Mouse (Mus musculus) heart, postnatal 14 days (tissue): ENCODE measurements at regions not wholly inside any gene's neighbourhood (a gene's known extent, or its start where the extent isn't known, plus 50 kb on each side); places are given as distances from the start of the nearest gene placed in this dataset.

Experiments
- DNase-seq, 2 experiments: peaks; one replicate each; pipeline ENCODE4 v3.0.0; 2021 to 2022
- intact Hi-C: fragments of 180-260 bp; cut with DNase I; formaldehyde crosslinking; loops from one replicate; pipeline ENCODE4 v1.15.1; 2025

GRCm38 (mm10) chr3:99447361-99447760 is 207.2 kb downstream of the Tbx15 start:
- intact Hi-C loops, result no loop called here
- DNase-seq, result no peak

- DNase-seq, result no peak
- intact Hi-C loops, result no loop called here
Measured at GRCm38 (mm10) chr3:99447813-99448212, 207.6 kb downstream of the Tbx15 start.

DNA sequence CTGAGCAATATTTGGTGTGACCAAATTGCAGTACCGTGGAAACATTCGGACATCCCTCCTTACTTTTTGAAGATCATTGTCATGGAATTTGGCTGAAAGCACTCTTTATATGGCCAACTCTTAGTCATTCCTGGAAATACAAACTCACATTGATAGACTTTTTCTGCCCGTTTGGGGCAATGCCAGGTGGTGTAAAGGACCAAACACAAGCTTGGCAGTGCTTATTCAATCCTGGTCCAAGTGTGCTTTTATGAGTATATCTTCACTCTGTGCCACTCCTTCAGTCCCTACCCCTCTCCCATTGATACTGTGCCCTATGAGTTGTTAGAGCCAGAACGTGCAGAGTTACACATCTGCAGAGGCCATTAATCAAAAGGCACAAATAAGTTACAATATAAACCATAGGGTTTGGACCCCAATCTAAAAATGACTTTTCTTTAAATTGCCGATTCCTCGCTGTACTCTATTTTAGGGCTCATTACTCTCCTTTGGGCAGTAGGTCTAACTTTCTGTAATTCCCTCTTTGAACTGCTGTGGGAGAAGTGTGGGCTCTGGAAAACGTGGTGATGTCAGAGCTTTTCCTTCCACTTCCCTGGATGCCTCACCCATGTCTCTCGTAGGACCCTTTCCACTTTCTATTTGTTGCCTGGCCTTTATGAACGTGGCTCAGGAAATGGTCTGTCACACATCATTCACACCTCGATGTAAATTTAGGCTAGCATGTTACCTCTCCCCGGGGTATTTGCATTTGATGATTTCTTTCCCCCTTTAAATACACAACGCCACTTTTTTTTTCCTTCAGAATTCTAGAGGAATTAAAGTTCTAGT is 219.1 kb downstream of the Tbx15 start:
- intact Hi-C loops, result no loop called here
- no peak for DNase-seq

GRCm38 (mm10) chr3:99499980-99500379 is 259.8 kb downstream of the Tbx15 start:
- intact Hi-C loops, result no loop called here
- peak; percentile 2 to 3 for DNase-seq

DNA sequence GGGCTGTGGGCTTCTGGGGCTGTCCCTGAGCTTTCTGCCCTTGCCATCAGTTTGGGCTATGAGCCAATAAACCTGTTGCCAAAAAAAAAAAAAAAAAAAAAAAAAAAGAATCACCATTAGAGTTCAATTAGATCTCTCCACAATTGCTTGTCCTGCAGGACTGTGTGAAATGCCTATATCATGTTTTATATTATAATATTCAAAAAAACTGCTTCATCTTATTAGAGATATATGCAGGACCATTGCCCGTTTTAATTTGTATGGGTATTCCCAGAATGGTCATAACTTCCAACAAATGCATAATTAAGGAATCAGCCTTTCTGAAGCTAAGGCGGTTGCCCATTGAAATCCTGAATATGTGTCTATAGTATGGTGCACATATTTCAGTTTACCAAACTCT is 264.6 kb downstream of the Tbx15 start:
- intact Hi-C loops, result no loop called here
- no peak for DNase-seq

DNA sequence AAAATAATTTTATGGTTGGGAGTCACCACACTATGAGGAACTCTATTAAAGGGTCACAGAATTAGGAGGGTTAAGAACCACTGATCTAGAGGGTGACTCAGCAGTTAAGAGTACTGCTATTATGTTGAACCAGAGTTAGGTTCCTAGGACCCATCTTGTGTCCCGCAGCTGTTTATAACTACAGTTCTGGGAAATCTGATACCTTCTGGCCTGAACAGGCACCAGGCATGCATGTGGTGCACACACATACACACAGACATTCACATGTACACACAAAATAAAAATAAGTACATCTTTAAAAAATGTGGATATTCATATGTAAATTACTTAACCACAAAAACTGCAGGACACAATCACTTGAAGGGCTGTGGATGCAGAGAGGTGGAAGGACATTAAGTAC is 272.1 kb downstream of the Tbx15 start:
- DNase-seq, result no peak
- intact Hi-C loops, result no loop called here

DNA sequence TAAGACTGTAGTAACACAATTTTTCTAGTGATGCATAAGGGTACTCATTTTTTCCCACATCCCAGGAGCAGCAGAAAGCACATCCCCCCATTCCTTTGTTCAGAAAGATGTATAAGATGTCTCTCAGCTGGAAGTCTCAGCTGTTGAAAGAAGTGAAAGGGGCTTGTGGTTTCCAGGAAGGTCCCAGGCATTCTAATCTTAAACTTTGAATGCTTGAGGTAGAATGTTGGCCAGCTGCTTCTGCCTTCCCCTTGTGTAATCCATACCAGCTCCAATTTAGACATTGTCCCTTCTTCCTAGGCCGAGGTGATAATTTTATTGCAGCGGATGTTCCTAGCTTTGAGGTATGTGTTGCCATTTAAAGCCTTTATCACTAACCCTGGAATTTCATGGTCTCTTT is 272.8 kb downstream of the Tbx15 start:
- no peak for DNase-seq
- intact Hi-C loops, result no loop called here

- no peak for DNase-seq
- intact Hi-C loops, result no loop called here
Measured at GRCm38 (mm10) chr3:99515751-99516150, 275.6 kb downstream of the Tbx15 start.

DNA sequence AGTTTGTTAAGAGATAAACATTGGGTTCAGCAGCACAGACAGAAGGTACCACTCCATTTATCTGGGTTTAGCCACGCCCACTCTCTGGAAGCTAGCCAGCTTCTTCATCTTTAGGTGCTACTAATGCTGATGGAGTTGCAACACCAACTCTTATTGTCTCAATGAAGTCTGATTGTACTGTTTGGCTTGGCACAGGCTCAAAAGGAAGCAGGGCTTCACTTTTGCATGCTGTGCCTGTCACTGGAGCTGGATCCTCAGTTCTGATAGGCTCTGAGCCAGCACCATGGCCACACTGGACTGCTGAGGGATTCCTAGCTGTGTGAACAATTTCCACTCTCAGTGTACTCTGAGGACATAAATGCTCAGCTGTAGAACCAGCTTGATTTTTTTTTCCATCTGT is 320.7 kb downstream of the Tbx15 start:
- intact Hi-C loops, result no loop called here
- DNase-seq, result no peak

- intact Hi-C loops, result no loop called here
Measured at GRCm38 (mm10) chr3:99573335-99573976, 311.8 kb upstream of the Spag17 start.

GRCm38 (mm10) chr3:99573977-99574373 is 311.2 kb upstream of the Spag17 start:
- no peak for DNase-seq
- intact Hi-C loops, result no loop called here

More at GRCm38 (mm10) chr3:99573335-99573976, 311.8 kb upstream of the Spag17 start:
- DNase-seq, result no peak

DNA sequence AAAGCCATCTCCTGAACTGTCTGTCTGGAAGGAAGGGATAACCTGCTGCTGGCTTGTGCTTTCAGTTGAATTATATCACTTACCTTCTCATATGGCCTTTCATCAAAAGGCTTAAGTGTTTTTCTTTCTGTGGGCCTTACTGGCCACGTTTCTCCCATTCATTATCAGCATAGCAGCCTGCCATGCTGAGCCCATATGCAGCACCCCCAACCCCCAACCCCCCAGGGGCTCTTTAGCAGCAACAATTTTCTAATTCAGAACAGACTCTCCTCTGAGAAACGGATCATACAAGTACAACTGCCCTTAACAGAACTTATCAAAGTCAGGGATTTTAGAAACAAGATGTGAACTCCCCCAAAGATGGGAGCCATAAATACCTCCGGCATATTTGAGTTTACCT is 282.5 kb upstream of the Spag17 start:
- DNase-seq, result no peak
- intact Hi-C loops, result no loop called here

- intact Hi-C loops, result no loop called here
- no peak for DNase-seq
Measured at GRCm38 (mm10) chr3:99632309-99632708, 252.9 kb upstream of the Spag17 start.

DNA sequence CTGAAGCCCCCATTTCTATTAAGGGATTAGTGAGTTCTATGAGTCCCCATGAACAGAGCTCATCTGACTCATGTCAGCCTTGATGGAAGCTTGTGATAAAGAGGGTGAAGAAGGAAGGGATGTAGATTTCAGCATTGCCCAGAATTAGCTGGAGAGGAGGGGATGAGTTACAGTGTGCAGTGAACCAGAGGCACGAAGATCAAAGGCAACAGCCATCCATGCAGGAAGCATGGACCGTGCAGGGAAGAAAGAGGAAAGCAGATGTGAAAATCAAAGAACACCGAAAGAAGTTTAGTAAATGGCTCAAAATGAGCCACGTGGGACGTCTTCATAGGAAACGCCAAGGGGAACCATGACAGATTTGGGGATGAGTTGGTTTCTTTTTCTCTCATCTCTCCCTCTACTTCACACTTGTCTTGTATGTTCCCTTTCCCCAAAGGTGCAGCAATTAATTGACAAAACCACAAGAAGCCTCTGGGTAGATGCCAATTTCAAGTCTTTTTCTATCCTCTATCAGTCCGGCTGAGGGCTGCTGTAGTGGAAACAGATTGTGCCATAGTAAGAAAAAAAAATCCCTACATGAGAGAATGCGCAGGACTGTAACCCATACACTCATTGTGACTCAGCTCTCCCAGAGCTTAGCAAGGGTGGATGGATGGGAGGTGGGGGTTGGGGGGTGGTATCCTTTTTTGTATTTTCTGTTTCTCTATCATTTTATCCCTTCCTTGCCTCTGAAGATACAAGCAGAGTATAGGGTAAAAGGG is 243.7 kb upstream of the Spag17 start:
- intact Hi-C loops, result no loop called here
- no peak for DNase-seq

- no peak for DNase-seq
- intact Hi-C loops, result no loop called here
Measured at GRCm38 (mm10) chr3:99644910-99645309, 240.3 kb upstream of the Spag17 start.

DNA sequence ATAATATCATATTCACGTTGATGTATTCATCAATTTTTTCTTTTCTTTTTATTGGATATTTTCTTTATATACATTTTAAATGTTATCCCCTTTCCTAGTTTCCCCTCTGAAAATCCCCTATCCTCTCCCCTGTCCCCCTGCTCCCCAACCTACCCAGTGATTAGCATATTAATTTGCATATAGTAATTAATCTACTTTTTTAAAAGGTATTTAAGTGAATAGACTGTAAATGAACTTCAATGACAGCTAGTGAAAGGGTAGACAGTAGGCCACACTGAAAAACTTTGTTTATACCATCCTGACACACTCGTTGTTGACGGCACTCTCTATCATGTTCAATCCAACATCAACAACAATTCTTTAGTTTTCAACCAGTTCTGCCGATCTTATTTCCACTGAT is 239.9 kb upstream of the Spag17 start:
- intact Hi-C loops, result no loop called here
- DNase-seq, result no peak

- intact Hi-C loops, result no loop called here
- DNase-seq, result no peak
Measured at GRCm38 (mm10) chr3:99657617-99658016, 227.6 kb upstream of the Spag17 start.

DNA sequence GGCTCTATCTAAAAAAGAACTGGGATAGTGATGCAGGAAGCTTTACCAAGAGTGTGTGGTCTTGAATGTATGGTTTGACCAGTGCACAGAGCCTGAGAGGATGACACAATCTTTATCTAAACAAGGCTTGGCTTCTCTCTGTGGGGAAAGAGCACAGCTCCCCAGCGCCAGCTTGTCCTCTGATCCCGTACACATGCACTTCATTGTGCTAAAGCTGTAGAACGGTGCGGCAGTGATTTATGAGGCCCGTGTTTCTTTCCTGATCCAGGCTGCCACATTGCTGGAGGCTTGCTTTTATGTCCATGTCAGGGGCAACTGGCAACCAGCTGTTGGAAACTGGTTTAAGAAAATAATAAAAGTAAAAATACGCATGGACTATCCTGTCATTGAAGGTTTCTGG is 221.4 kb upstream of the Spag17 start:
- no peak for DNase-seq
- intact Hi-C loops, result no loop called here

GRCm38 (mm10) chr3:99665363-99665762 is 219.8 kb upstream of the Spag17 start:
- no peak for DNase-seq
- intact Hi-C loops, result no loop called here

DNA sequence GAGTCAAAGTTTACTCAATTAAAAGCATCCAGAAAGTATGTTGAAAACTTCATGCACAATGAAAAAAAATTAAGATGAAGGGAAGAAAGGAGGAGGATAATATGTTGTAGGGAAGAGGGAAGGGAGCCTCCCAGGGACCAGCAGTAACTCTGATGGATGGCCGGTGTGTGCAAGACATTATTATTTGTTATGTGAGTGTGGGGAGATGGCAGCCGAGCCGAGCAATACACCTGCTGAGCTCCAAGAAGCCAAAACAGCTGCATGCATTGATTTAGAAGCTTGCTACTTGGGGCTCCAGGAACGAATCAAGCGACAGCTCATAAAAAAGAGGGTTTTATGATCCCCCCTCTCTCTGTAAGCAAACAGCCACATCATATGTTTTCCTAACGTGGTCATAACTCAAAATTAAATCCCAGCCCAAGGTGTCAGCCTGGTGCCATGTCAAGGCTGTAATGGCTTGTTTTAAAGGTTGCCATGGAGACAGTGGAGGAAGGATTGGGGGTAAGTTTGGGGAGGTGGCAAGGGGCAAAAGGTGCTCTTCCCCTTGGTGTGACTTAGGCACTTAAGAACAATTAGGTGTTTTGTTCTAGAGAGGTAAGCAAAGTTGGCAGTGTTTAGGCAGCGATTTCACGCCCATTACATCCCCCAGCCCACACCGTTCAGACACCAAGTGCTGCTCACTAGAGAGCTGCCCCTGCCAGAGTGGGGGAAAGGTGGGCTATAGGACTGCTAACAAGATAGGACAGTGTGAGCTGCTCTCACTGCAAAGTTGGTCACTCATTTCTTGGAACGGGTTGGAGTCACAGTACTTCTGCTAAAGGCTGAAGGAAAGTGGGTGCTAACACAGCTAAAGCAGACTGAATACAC is 219.1 kb upstream of the Spag17 start:
- DNase-seq, result no peak
- intact Hi-C loops, result no loop called here

DNA sequence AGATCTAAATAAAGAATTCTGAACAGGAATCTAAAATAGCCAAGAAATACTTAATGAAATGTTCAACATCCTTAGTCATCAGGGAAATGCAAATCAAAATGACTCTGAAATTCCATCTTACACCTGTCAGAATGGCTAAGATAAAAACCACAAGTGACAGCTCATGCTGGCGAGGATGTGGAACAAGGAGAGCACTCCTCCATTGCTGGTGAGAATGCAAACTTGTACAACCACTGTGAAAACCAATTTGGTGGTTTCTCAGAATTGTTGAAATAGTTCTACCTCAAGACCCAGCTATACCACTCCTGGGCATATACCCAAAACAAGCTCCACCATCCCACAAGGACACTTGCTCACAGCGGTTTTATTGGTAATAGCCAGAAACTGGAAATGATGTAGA is 211.1 kb upstream of the Spag17 start:
- intact Hi-C loops, result no loop called here
- no peak for DNase-seq
